Mouse (Mus musculus) CH12.LX (cell line): ENCODE measurements around the gene Gm49416.

Experiments used
- E2F4 ChIP-seq: IDR thresholded peaks from 2 replicates; pipeline ENCODE4 v1.6.1; 2011; ENCODE audit warnings: low read depth, low read length, improper control_type of control experiment; ENCODE audit not compliant: insufficient replicate concordance
- EP300 ChIP-seq: IDR thresholded peaks from 2 replicates; pipeline ENCODE4 v1.6.1; 2011; ENCODE audit warnings: low read length, improper control_type of control experiment
- GABPA ChIP-seq: IDR thresholded peaks from 2 replicates; pipeline ENCODE4 v1.6.1; 2012; ENCODE audit warnings: low read depth, low read length, improper control_type of control experiment, inconsistent platforms; ENCODE audit not compliant: insufficient replicate concordance
- POLR2A ChIP-seq: IDR thresholded peaks from 2 replicates; pipeline ENCODE4 v1.6.1; 2011; ENCODE audit warnings: low read depth, mild to moderate bottlenecking, improper control_type of control experiment, low read length
- TBP ChIP-seq: conservative IDR thresholded peaks from 2 replicates; pipeline ENCODE4 v1.6.1; 2011; ENCODE audit warnings: low read depth, low read length, improper control_type of control experiment
- ZKSCAN1 ChIP-seq: IDR thresholded peaks from 2 replicates; pipeline ENCODE4 v1.6.1; 2012; ENCODE audit warnings: low read depth, inconsistent platforms, low read length, improper control_type of control experiment, borderline replicate concordance

- TF ChIP-seq POLR2A (no peak), TBP (no peak), EP300 (no peak), ZKSCAN1 (no peak), E2F4 (no peak), GABPA (no peak)
Measured at GRCm38 (mm10) chr19:8881034-8881392, 7.7 kb upstream of the Gm49416 start.
